Mouse (Mus musculus) kidney, adult 2 months (tissue): Measurements from ENCODE around the gene Panx1.

Experiments used
- CTCF ChIP-seq: fragments of 200-500 bp; conservative IDR thresholded peaks from 2 replicates; pipeline ENCODE4 v1.5.1; 2011; ENCODE audit warnings: low read depth, mild to moderate bottlenecking, control low read depth, low read length, moderate library complexity, mixed read lengths; ENCODE audit not compliant: insufficient read depth, insufficient read length
- POLR2A ChIP-seq: fragments of 200-500 bp; IDR thresholded peaks from one replicate; pipeline ENCODE4 v1.6.1; 2011; ENCODE audit warnings: low read depth, low read length, control low read depth

- TF ChIP-seq CTCF (no peak), POLR2A (no peak)
Observed at GRCm38 (mm10) chr9:15002995-15003613, 42.2 kb downstream of the Panx1 start.
